Mouse (Mus musculus): Measurements from ENCODE around the gene Rimbp2.
A peak's percentile ranks its signal among the peaks of the same experiment; 100 is the strongest.

Rimbp2 gene

GRCm38 (mm10) chr5:128925073-128925472, 28.2 kb downstream of the Rimbp2 start:
- no peak for DNase-seq

DNA sequence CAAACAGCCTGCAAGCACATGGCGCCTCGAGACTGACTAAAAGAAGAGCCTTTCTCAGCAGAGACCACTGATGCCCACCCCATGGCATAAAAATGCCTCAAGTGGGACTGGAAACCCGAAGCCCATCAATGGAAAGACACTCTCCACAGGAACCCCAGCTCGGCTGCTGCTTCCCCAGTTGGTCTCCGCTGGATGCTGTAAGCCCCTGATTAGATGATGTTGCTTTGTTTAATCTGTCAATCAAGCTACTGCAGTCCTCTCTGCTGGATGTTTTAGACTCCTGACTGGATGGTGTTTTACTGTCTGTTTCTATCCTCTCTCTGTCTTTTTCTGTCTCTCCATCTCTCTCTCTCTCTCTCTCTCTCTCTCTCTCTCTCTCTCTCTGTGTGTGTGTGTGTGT, 33.2 kb downstream of the Rimbp2 start:
- no peak for DNase-seq

GRCm38 (mm10) chr5:128917116-128917959, 35.9 kb downstream of the Rimbp2 start:
- peak; percentile 21 to 30 for DNase-seq

DNA sequence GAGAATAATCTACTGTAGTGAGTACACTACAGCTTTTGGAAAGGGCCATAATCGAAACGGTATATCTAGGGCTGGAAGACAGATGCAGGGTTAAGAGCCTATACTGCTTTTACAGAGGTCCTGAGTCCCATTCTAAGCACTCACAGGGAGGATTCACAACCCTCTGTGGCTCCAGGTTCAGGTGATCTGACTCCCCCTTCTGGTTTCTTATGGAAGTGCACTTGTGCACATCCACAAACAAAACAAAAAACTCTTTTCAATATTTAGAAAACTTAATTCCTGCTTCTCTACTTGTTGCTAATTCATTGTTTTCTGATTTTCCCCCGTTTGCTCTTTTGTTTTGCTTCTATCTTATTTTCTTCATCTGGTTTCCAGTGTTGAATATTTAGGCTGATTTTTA, 39.5 kb downstream of the Rimbp2 start:
- DNase-seq: no peak

DNA sequence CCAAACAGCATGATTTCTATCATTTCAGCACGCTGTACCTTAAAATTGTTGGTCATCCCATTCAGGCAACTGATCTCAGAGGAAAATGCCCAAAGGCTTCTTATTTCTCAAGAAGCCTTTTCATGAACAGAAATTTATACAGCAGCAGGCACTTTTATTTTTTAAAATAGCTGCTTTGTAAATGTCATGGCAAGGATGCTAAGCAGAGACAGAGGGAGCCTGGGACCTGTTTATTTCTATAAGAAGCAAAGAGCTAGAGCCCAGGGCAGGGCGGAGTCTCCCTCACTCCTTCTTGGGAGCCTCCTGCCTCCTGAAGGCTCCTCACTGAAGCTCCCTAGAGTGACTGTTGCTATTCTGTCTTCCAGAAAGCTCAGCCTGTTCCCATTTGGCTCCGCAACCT, 40.9 kb downstream of the Rimbp2 start:
- no peak for DNase-seq

- DNase-seq: no peak
Measured at GRCm38 (mm10) chr5:128911593-128911992, 41.7 kb downstream of the Rimbp2 start.

DNA sequence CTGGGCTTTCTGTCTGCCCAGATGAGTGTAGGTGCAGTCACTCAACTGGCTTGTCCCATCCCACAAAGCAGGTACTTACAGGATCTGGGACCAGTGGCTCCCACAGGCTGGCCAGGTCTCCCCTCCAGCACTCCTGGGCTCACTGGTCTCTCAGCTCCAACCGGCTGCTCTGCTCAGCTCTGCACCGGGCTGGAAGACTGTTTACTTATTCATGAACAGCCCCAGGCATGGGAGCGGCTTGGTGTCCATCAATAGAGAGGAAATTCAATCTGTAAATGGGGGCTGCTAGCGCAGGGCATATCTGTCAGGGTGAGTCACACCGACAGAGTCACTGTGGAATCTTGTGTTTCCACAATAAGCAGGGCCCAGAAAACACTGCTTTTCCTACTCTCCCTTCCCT, 49.2 kb downstream of the Rimbp2 start:
- no peak for DNase-seq

GRCm38 (mm10) chr5:128903120-128903519, 50.2 kb downstream of the Rimbp2 start:
- no peak for DNase-seq

GRCm38 (mm10) chr5:128899971-128900370, 53.3 kb downstream of the Rimbp2 start:
- no peak for DNase-seq

- no peak for DNase-seq
Measured at GRCm38 (mm10) chr5:128894921-128895320, 58.4 kb downstream of the Rimbp2 start.

DNA sequence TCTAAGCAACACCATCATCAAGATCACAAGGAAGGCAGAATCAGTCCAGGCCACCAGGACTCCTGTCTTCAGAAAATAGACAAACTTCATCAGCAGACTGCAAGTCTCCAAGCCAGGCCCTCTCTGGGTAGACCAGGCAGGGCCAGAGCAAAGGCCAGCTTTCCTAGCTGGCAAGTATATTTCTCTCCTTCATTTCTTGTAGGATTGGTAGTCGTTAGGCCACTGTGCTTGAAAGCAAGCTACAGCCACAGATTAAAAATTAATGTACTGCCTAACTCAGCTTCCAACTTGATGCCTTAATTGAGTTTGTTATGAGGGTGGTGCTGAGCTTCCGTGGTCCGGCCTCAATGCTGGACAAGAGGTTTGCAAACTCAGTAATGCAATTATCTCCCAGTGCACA, 65.7 kb downstream of the Rimbp2 start:
- DNase-seq: no peak

DNA sequence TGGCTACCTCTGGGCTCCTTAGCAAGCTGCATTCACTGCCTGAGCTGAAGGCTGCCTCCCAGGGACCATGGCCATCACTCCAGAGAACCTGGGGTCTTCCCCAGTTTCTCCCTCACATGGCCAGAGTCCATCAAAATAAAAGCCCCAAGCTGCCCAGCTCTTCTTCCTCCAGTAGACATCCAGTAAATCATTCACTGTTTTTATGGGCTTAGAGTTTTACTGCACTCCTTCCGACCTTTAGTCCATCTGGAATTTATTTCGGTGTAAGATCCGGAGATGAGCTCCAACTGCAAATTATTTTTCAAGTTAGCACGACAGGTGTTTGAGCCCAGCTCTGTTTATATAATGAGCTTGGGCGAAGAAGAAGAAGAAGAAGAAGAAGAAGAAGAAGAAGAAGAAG, 69.0 kb downstream of the Rimbp2 start:
- no peak for DNase-seq

DNA sequence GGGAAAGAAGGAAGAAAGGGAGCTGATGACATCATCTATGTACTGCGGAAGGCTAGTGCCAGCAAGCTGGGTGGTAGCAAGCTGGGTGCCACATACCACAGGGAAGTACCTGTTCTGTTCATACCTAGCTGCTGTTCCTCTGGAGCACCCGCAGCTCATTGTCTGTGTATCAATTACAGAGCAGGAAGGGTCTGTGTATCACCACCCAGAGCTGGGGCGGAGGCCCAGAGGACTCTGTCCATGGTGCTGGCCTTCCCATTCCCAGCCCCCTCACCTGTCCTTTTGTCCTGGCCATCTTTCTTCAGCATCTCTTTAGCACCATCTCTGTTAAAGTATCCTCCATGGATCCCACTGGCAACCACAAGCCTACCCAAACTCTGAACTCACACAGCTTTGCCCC, 74.2 kb downstream of the Rimbp2 start:
- DNase-seq: no peak

GRCm38 (mm10) chr5:128877425-128878035, 75.8 kb downstream of the Rimbp2 start:
- peak; percentile 87 to 90 for DNase-seq

GRCm38 (mm10) chr5:128871706-128872105, 81.6 kb downstream of the Rimbp2 start:
- DNase-seq: no peak

- DNase-seq: no peak
Measured at GRCm38 (mm10) chr5:128866811-128867210, 86.5 kb downstream of the Rimbp2 start.

- DNase-seq: no peak
Measured at GRCm38 (mm10) chr5:128866291-128866690, 87.0 kb downstream of the Rimbp2 start.

GRCm38 (mm10) chr5:128863497-128863896, 89.8 kb downstream of the Rimbp2 start:
- DNase-seq: no peak

DNA sequence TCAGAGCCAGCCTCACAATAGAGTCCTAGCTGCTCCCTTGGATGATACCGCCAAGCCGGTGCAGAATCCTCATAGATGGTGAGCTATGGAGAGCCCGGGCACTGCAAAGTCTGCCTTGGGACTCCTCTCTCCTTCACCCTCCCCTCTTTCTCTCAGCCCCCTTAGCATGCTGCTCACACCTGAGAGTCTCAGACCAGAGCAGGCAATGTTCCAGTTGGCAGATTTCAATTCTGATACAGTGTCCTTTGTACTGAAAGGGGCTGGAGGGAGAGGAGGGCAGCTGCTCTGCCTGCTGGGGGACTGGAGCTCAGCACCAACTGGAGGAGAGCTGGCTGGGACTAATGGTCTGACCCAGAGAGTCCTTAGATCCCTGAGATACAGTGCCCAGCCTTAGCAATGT, 92.4 kb downstream of the Rimbp2 start:
- no peak for DNase-seq

DNA sequence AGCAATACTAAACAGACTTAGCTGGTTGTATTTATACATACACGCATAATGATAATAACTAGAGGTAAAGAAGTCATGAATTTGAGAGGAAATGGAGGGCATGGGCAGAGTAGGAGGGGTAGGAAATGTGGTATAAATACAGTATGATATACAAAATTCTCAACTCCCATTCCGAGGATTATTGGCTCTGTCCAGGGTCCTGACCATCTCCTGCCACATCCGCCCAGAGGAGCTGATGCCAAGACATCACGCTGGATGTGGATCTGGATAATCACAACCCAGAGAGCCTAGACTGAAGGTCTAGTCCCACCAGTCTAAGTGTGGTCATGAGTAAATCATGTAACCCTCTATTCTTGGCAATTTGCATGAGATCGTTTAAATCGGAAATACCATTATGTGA, 100.5 kb downstream of the Rimbp2 start:
- no peak for DNase-seq

DNA sequence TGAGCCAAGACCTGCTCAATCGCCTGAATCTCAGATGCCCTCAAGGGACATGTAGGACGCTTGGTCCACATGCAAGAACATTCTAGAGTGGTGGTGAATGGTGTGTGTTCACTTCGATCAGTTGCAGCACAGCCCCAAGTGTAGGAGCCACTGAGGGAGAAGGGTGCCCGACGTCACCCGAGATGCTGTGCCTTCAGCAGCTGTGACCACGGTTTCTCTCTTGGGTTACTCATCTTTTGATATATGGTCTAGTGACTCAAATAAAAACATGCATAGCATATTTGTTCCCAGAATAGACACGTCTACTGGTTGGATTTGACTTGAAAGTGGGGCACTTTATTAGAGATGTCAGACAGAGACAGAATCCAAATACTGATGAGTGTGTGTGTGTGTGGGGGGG, 105.5 kb downstream of the Rimbp2 start:
- DNase-seq: no peak

- DNase-seq: no peak
Measured at GRCm38 (mm10) chr5:128846433-128847040, 106.7 kb downstream of the Rimbp2 start.

GRCm38 (mm10) chr5:128845033-128845432, 108.3 kb downstream of the Rimbp2 start:
- peak; percentile 52 to 70 for DNase-seq

DNA sequence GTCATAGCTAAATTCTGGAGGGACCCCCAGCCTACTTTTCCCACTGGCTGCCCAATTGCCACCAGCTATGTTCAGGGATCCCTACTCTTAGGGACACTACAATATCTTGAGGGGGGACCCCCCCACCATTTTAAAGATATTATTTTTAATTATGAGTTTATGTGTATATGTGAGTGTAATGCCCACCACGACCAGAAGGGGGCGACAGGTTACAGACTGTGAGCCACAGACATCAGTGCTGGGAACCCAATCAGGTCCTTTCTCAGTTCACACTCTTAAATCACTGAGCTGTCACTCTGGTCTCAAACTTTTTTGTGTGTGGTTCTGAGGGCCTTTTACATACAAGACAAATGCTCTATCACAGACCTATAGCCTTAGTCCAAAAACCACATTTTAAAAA, 109.3 kb downstream of the Rimbp2 start:
- DNase-seq: peak in 1 of 2 experiments; percentile 12

Data from cerebellum, postnatal 14 days (tissue).